Mouse (Mus musculus): ENCODE data around the gene Sertad4. TPM values are rescaled to one million over a fixed set of nuclear protein-coding genes. Genes with fewer than 3 reads are reported as not detected.

Sertad4 gene
- total RNA-seq, 1 experiment from 2014 or later, result not detected

- ATAC-seq (replicated peaks; ENCODE audit: insufficient number of reproducible peaks, low FRiP score, low TSS enrichment, poor library complexity, severe bottlenecking), result no peak
These were observed 1.4 kb downstream of the Sertad4 start for GRCm38 (mm10) chr1:192853988-192854818.

GRCm38 (mm10) chr1:192853429-192853828 is 2.1 kb downstream of the Sertad4 start:
- no peak for ATAC-seq (replicated peaks; ENCODE audit: insufficient number of reproducible peaks, low FRiP score, low TSS enrichment, poor library complexity, severe bottlenecking)

- ATAC-seq (replicated peaks; ENCODE audit: insufficient number of reproducible peaks, low FRiP score, low TSS enrichment, poor library complexity, severe bottlenecking), result no peak
These were observed 3.5 kb downstream of the Sertad4 start for GRCm38 (mm10) chr1:192852047-192852446.

- ATAC-seq (replicated peaks; ENCODE audit: insufficient number of reproducible peaks, low FRiP score, low TSS enrichment, poor library complexity, severe bottlenecking), result no peak
These were observed 3.9 kb downstream of the Sertad4 start for GRCm38 (mm10) chr1:192851640-192852039.

GRCm38 (mm10) chr1:192851126-192851525 is 4.4 kb downstream of the Sertad4 start:
- ATAC-seq (replicated peaks; ENCODE audit: insufficient number of reproducible peaks, low FRiP score, low TSS enrichment, poor library complexity, severe bottlenecking), result no peak

GRCm38 (mm10) chr1:192849616-192850015 is 5.9 kb downstream of the Sertad4 start:
- ATAC-seq (replicated peaks; ENCODE audit: insufficient number of reproducible peaks, low FRiP score, low TSS enrichment, poor library complexity, severe bottlenecking), result no peak

GRCm38 (mm10) chr1:192847254-192847653 is 8.3 kb downstream of the Sertad4 start:
- ATAC-seq (replicated peaks; ENCODE audit: insufficient number of reproducible peaks, low FRiP score, low TSS enrichment, poor library complexity, severe bottlenecking), result no peak

- no peak for ATAC-seq (replicated peaks; ENCODE audit: insufficient number of reproducible peaks, low FRiP score, low TSS enrichment, poor library complexity, severe bottlenecking)
These were observed 14.3 kb downstream of the Sertad4 start for GRCm38 (mm10) chr1:192841094-192841813.

- ATAC-seq (replicated peaks; ENCODE audit: insufficient number of reproducible peaks, low FRiP score, low TSS enrichment, poor library complexity, severe bottlenecking), result no peak
These were observed 14.9 kb downstream of the Sertad4 start for GRCm38 (mm10) chr1:192840655-192841054.

GRCm38 (mm10) chr1:192835211-192835681 is 20.3 kb downstream of the Sertad4 start:
- ATAC-seq (replicated peaks; ENCODE audit: insufficient number of reproducible peaks, low FRiP score, low TSS enrichment, poor library complexity, severe bottlenecking), result no peak

- no peak for ATAC-seq (replicated peaks; ENCODE audit: insufficient number of reproducible peaks, low FRiP score, low TSS enrichment, poor library complexity, severe bottlenecking)
These were observed 21.0 kb downstream of the Sertad4 start for GRCm38 (mm10) chr1:192834361-192835210.

- no peak for ATAC-seq (replicated peaks; ENCODE audit: insufficient number of reproducible peaks, low FRiP score, low TSS enrichment, poor library complexity, severe bottlenecking)
These were observed 22.0 kb downstream of the Sertad4 start for GRCm38 (mm10) chr1:192833586-192833985.

- no peak for ATAC-seq (replicated peaks; ENCODE audit: insufficient number of reproducible peaks, low FRiP score, low TSS enrichment, poor library complexity, severe bottlenecking)
These were observed 22.5 kb downstream of the Sertad4 start for GRCm38 (mm10) chr1:192833097-192833496.

GRCm38 (mm10) chr1:192832338-192832737 is 23.2 kb downstream of the Sertad4 start:
- ATAC-seq (replicated peaks; ENCODE audit: insufficient number of reproducible peaks, low FRiP score, low TSS enrichment, poor library complexity, severe bottlenecking), result no peak

GRCm38 (mm10) chr1:192830444-192830843 is 25.1 kb downstream of the Sertad4 start:
- ATAC-seq (replicated peaks; ENCODE audit: insufficient number of reproducible peaks, low FRiP score, low TSS enrichment, poor library complexity, severe bottlenecking), result no peak

GRCm38 (mm10) chr1:192828928-192829327 is 26.6 kb downstream of the Sertad4 start:
- no peak for ATAC-seq (replicated peaks; ENCODE audit: insufficient number of reproducible peaks, low FRiP score, low TSS enrichment, poor library complexity, severe bottlenecking)

GRCm38 (mm10) chr1:192827955-192828354 is 27.6 kb downstream of the Sertad4 start:
- ATAC-seq (replicated peaks; ENCODE audit: insufficient number of reproducible peaks, low FRiP score, low TSS enrichment, poor library complexity, severe bottlenecking), result no peak

- ATAC-seq (replicated peaks; ENCODE audit: insufficient number of reproducible peaks, low FRiP score, low TSS enrichment, poor library complexity, severe bottlenecking), result no peak
These were observed 29.8 kb downstream of the Sertad4 start for GRCm38 (mm10) chr1:192825746-192826145.
